Mouse (Mus musculus): ENCODE measurements around the gene Gm8251. TPM values are rescaled to one million over a fixed set of nuclear protein-coding genes. Genes with fewer than 3 reads are reported as not detected.

Gm8251 gene
- polyA plus RNA-seq, 1 experiment, result 0.02 TPM

DNA sequence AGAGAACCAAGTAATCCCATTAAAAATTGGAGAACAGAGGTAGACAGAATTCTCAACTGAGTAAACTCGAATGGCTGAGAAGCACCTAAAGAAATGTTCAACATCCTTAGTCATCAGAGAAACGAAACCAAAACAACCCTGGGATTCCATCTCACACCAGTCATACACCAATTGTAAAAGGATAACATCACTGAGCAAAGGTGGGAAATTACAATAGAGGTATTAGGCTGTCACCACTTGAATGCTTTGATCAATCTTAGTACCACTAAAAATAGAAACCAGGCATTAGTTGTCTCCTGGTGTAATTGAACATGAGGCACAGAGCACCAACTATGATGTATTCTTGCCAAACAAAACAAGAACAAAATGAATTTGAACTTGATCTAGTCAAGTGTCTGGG lies 29.5 kb downstream of the Gm8251 start:
- Histone ChIP-seq H3K36me3 (ENCODE audit: control insufficient read depth, insufficient read depth) (no peaks in the 10 kb centered on the region), H3K27me3 (ENCODE audit: control insufficient read depth, insufficient read depth, insufficient read length) (peaks cover 14% of the 10 kb centered on the region), H3K4me3 (ENCODE audit: insufficient read depth, poor library complexity, severe bottlenecking) (no peak overlapping the region), H3ac (ENCODE audit: control insufficient read depth, insufficient read length, low read depth) (no peak overlapping the region), H3K79me3 (ENCODE audit: low read depth) (no peaks in the 10 kb centered on the region), H3K79me2 (ENCODE audit: control insufficient read depth, insufficient read depth) (no peaks in the 10 kb centered on the region)
- TF ChIP-seq MYOD1 (IDR thresholded peaks at IDR 0.05; ENCODE audit: control insufficient read depth, insufficient read length, low read depth) (no peak), FOSL1 (IDR thresholded peaks at IDR 0.05; ENCODE audit: insufficient read depth, low read length, poor library complexity, severe bottlenecking) (no peak), MAX (IDR thresholded peaks at IDR 0.05) (no peak), MYOG (IDR thresholded peaks at IDR 0.05; ENCODE audit: control insufficient read depth, extremely low read depth, insufficient read length) (no peak), CEBPB (IDR thresholded peaks at IDR 0.05; ENCODE audit: low read depth) (no peak), USF1 (IDR thresholded peaks at IDR 0.05; ENCODE audit: low read depth) (no peak), CTCF (IDR thresholded peaks at IDR 0.05; ENCODE audit: control insufficient read depth, insufficient read depth, insufficient read length) (no peak)

DNA sequence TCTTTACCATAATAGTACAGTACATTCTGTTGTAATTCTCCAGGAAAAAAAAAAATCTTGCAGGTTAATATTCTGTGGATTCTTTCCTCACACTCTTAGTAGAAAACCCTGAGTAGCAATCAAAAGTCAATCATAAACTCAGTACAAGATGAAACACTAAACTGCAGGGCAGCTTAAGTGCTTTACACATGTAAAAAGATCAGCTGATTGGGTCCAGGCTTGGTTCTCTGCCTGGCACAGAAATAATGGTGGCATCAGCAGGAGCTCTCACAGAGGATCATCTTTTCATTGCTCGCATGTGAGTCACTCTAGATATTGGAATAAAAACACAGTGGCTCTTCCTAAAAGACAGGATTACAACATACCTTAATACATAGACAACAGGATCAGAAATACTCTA lies 34.1 kb downstream of the Gm8251 start:
- Histone ChIP-seq H3K79me2 (ENCODE audit: control insufficient read depth, insufficient read depth) (no peaks in the 10 kb centered on the region), H3K79me3 (ENCODE audit: low read depth) (no peaks in the 10 kb centered on the region), H3K27me3 (ENCODE audit: control insufficient read depth, insufficient read depth, insufficient read length) (no peaks in the 10 kb centered on the region), H3ac (ENCODE audit: control insufficient read depth, insufficient read length, low read depth) (no peak overlapping the region), H3K36me3 (ENCODE audit: control insufficient read depth, insufficient read depth) (no peaks in the 10 kb centered on the region), H3K4me3 (ENCODE audit: insufficient read depth, poor library complexity, severe bottlenecking) (no peak overlapping the region)
- TF ChIP-seq MYOG (IDR thresholded peaks at IDR 0.05; ENCODE audit: control insufficient read depth, extremely low read depth, insufficient read length), result no peak
- TF ChIP-seq MAX (IDR thresholded peaks at IDR 0.05), result no peak
- no peak for TF ChIP-seq FOSL1 (IDR thresholded peaks at IDR 0.05; ENCODE audit: insufficient read depth, low read length, poor library complexity, severe bottlenecking)
- TF ChIP-seq CTCF (IDR thresholded peaks at IDR 0.05; ENCODE audit: control insufficient read depth, insufficient read depth, insufficient read length), result no peak
- no peak for TF ChIP-seq USF1 (IDR thresholded peaks at IDR 0.05; ENCODE audit: low read depth)
- TF ChIP-seq CEBPB (IDR thresholded peaks at IDR 0.05; ENCODE audit: low read depth), result no peak
- TF ChIP-seq MYOD1 (IDR thresholded peaks at IDR 0.05; ENCODE audit: control insufficient read depth, insufficient read length, low read depth), result no peak

DNA sequence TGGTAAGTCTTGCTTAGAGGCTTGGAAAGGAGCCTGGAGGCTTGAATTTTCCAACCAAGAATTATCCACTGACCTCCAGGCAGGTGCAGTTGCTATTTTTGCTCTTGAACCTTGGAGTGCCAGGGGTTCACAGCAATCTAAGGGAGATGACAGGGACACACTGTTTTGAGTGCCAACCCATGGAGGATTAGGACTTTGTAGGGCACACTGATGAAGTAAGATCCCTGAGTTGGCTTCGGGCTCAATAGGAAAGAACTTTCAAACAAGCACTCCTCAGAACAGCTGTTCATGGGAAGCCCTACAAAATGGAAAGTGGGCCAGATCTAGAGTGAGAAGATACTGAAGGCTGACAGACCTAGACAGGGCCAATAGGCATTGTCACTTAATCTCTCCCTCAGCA lies 39.1 kb downstream of the Gm8251 start:
- Histone ChIP-seq H3K36me3 (ENCODE audit: control insufficient read depth, insufficient read depth) (no peaks in the 10 kb centered on the region), H3K79me2 (ENCODE audit: control insufficient read depth, insufficient read depth) (no peaks in the 10 kb centered on the region), H3K27me3 (ENCODE audit: control insufficient read depth, insufficient read depth, insufficient read length) (peaks cover 3% of the 10 kb centered on the region), H3ac (ENCODE audit: control insufficient read depth, insufficient read length, low read depth) (no peak overlapping the region), H3K4me3 (ENCODE audit: insufficient read depth, poor library complexity, severe bottlenecking) (no peak overlapping the region), H3K79me3 (ENCODE audit: low read depth) (no peaks in the 10 kb centered on the region)
- no peak for TF ChIP-seq USF1 (IDR thresholded peaks at IDR 0.05; ENCODE audit: low read depth)
- TF ChIP-seq CTCF (IDR thresholded peaks at IDR 0.05; ENCODE audit: control insufficient read depth, insufficient read depth, insufficient read length), result no peak
- TF ChIP-seq MYOD1 (IDR thresholded peaks at IDR 0.05; ENCODE audit: control insufficient read depth, insufficient read length, low read depth), result no peak
- no peak for TF ChIP-seq FOSL1 (IDR thresholded peaks at IDR 0.05; ENCODE audit: insufficient read depth, low read length, poor library complexity, severe bottlenecking)
- TF ChIP-seq MYOG (IDR thresholded peaks at IDR 0.05; ENCODE audit: control insufficient read depth, extremely low read depth, insufficient read length), result no peak
- TF ChIP-seq CEBPB (IDR thresholded peaks at IDR 0.05; ENCODE audit: low read depth), result no peak
- TF ChIP-seq MAX (IDR thresholded peaks at IDR 0.05), result no peak

DNA sequence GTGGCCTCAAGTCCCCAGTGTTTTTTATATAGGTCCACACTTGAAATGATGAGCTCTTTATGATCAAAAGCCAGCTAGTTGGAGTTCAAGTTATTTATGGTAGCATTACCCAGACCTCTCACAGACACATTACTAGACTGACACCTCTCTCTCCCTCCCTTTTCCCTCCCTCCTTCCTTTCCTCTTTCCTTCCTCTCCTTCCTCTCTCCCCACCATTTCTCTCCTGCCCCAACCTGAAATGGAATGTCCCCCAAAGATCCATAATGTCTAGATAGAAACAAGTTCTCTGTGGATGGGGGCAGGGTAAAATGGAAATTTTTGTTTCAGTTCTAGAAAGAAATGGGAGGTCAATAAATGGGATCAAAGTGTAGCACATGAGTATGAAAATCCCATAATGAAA lies 41.8 kb downstream of the Gm8251 start, which contains the start of gene Mettl21c:
Gene Mettl21c, minus strand, starts transcription at position 101 of the 400 bp plus-strand sequence.
- H3K27me3 ChIP-seq (ENCODE audit: control insufficient read depth, insufficient read depth, insufficient read length), result peaks cover 3% of the 10 kb centered on the region
- H3K79me3 ChIP-seq (ENCODE audit: low read depth), result no peaks in the 10 kb centered on the region
- no peak for TF ChIP-seq CEBPB (IDR thresholded peaks at IDR 0.05; ENCODE audit: low read depth)
- no peak for TF ChIP-seq MAX (IDR thresholded peaks at IDR 0.05)
- TF ChIP-seq MYOD1 (IDR thresholded peaks at IDR 0.05; ENCODE audit: control insufficient read depth, insufficient read length, low read depth), result no peak
- TF ChIP-seq CTCF (IDR thresholded peaks at IDR 0.05; ENCODE audit: control insufficient read depth, insufficient read depth, insufficient read length), result no peak
- TF ChIP-seq MYOG (IDR thresholded peaks at IDR 0.05; ENCODE audit: control insufficient read depth, extremely low read depth, insufficient read length), result no peak
- TF ChIP-seq USF1 (IDR thresholded peaks at IDR 0.05; ENCODE audit: low read depth), result no peak
- no peak for TF ChIP-seq FOSL1 (IDR thresholded peaks at IDR 0.05; ENCODE audit: insufficient read depth, low read length, poor library complexity, severe bottlenecking)
- H3K4me3 ChIP-seq (ENCODE audit: insufficient read depth, poor library complexity, severe bottlenecking), result no peak within 1 kb of the TSS
- no peaks in the 10 kb centered on the region for H3K36me3 ChIP-seq (ENCODE audit: control insufficient read depth, insufficient read depth)
- H3ac ChIP-seq (ENCODE audit: control insufficient read depth, insufficient read length, low read depth), result no peak within 1 kb of the TSS
- no peaks in the 10 kb centered on the region for H3K79me2 ChIP-seq (ENCODE audit: control insufficient read depth, insufficient read depth)

DNA sequence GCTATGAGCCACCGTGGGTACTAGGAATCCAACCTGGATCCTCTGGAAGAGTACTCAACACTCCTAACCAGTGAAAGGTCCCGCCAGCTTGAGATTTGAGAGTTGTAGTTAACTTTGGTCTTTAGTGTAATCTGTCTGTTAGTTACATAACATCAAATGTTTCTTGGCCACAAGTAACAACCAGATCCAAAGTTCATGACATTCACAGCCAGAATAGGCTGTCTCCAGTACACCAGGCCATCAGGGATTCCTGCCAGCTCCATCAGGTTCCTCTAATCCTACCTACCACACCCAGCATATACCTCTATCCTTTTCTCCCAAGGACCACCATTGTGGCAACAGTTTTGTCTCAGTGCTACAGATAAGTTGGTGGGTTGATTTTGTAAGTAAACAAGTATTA lies 46.2 kb downstream of the Gm8251 start:
- no peak overlapping the region for H3K4me3 ChIP-seq (ENCODE audit: insufficient read depth, poor library complexity, severe bottlenecking)
- no peaks in the 10 kb centered on the region for H3K36me3 ChIP-seq (ENCODE audit: control insufficient read depth, insufficient read depth)
- H3K27me3 ChIP-seq (ENCODE audit: control insufficient read depth, insufficient read depth, insufficient read length), result peaks cover 3% of the 10 kb centered on the region
- no peaks in the 10 kb centered on the region for H3K79me3 ChIP-seq (ENCODE audit: low read depth)
- TF ChIP-seq CTCF (IDR thresholded peaks at IDR 0.05; ENCODE audit: control insufficient read depth, insufficient read depth, insufficient read length) (no peak), MYOD1 (IDR thresholded peaks at IDR 0.05; ENCODE audit: control insufficient read depth, insufficient read length, low read depth) (no peak), USF1 (IDR thresholded peaks at IDR 0.05; ENCODE audit: low read depth) (no peak), MYOG (IDR thresholded peaks at IDR 0.05; ENCODE audit: control insufficient read depth, extremely low read depth, insufficient read length) (no peak), FOSL1 (IDR thresholded peaks at IDR 0.05; ENCODE audit: insufficient read depth, low read length, poor library complexity, severe bottlenecking) (no peak), MAX (IDR thresholded peaks at IDR 0.05) (no peak), CEBPB (IDR thresholded peaks at IDR 0.05; ENCODE audit: low read depth) (no peak)
- H3K79me2 ChIP-seq (ENCODE audit: control insufficient read depth, insufficient read depth), result no peaks in the 10 kb centered on the region
- H3ac ChIP-seq (ENCODE audit: control insufficient read depth, insufficient read length, low read depth), result no peak overlapping the region

Other genes with a start within 250 kb of the Gm8251 start
- gene Uxs1, start 234.1 kb downstream of the Gm8251 start, polyA plus RNA-seq (2012; fragmentation: generic; extraction: Trizol), result 38.8 TPM
- 15.8 TPM for gene Tpp2, start 128.3 kb downstream of the Gm8251 start, polyA plus RNA-seq (2012; fragmentation: generic; extraction: Trizol)
- gene Mettl21c, start 41.9 kb downstream of the Gm8251 start, polyA plus RNA-seq (2012; fragmentation: generic; extraction: Trizol), result 0.04 TPM
- gene Tex30, start 40.5 kb upstream of the Gm8251 start, polyA plus RNA-seq (2012; fragmentation: generic; extraction: Trizol), result 21.9 TPM
- gene Kdelc1, start 56.9 kb upstream of the Gm8251 start, polyA plus RNA-seq (2012; fragmentation: generic; extraction: Trizol), result 16.2 TPM
- 9.1 TPM for gene Bivm, start 57.0 kb upstream of the Gm8251 start, polyA plus RNA-seq (2012; fragmentation: generic; extraction: Trizol)
- 4.4 TPM for gene Ercc5, start 85.8 kb upstream of the Gm8251 start, polyA plus RNA-seq (2012; fragmentation: generic; extraction: Trizol)
- not detected for gene Mettl21e, start 157.0 kb upstream of the Gm8251 start, polyA plus RNA-seq (2012; fragmentation: generic; extraction: Trizol)